Mouse (Mus musculus) left cerebral cortex, adult 6 months (tissue): ENCODE data around the gene Cybc1. TPM values are rescaled to one million over a fixed set of nuclear protein-coding genes. Genes with fewer than 3 reads are reported as not detected.

ENCODE experiments used
- long read RNA-seq, 2 experiments: library from polyadenylated mRNA; unstranded; transcript quantifications; one replicate each; pipeline ENCODE4 v2.0.0; 2019 to 2020
- polyA plus RNA-seq: library from polyadenylated mRNA; unstranded; fragments of <200 nt; fragmentation: Nextera tagmentation; gene quantifications from 2 replicates; pipeline ENCODE4 v1.2.3, GENCODE M21; 2021

The Cybc1 gene
- 12.1 and 16.7 TPM in 2 replicates for polyA plus RNA-seq
- long read RNA-seq, experiment 1, transcript Cybc1-201 (7 exons, 2,417 nt), result major isoform, 92 of 173 reads
- long read RNA-seq, experiment 1, transcript Cybc1-202 (7 exons, 2,239 nt), result minor isoform, 6 of 173 reads
- long read RNA-seq, experiment 1, transcript Cybc1-204 (7 exons, 837 nt), result minor isoform, 14 of 173 reads
- long read RNA-seq, experiment 1, partial matches to known transcripts, result 15 of 173 reads
- long read RNA-seq, experiment 1, other reads (novel, unspliced or antisense), result 43 of 173 reads
- long read RNA-seq, experiment 2, transcript Cybc1-201 (7 exons, 2,417 nt), result major isoform, 8 of 27 reads
- long read RNA-seq, experiment 2, partial matches to known transcripts, result 0 of 27 reads
- long read RNA-seq, experiment 2, other reads (novel, unspliced or antisense), result 14 of 27 reads

GRCm38 (mm10) chr11:121229018-121229439 is at the start of gene Cybc1:
Gene Cybc1, minus strand, starts transcription at chr11:121229322.

DNA sequence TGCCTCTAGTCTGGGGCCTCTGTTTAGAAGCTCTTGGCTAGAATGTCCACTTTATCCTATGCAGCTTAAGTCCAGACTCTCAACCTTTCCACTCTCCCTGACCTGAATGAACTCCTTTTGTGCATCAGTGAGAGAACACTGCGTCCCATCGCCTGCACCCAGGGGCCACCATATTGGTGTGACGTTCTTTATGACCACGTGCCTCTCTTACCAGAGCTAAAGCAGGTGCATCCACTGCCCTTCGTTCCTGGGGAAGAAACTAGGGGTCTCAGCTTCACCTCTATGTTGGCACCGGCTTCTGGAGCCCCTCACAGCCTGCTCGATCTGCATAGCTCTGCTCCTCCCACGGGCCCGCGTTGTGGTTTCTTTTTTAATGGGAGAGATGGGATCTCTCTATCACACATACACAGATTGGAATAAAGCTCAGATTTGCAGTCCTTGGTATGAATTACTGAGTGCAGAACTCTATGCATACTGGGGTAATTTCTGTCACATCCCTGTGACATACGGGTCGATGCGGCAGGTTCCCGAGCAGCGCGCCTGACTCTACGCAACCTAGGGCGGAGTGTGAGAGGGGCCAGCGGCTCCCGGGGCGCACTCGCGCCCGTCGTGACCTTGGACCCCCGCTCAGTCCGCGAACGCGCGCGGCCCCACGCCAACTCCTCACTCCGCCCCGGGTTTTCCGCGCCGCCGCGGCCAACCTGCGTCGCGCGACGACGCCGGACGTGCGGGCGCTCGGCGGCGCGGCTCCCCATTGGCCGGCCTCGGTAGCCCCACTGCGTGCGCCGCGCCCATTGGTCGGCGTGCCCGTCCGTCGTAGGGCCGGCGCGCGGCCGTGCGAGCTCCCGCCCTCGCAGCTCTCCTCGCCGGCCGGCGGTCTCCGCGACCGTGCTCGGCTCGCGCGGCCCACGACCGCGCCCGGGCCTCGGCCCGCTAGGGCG is 30.3 kb upstream of the Cybc1 start, which contains the start of gene Foxk2:
Gene Foxk2 (plus strand): TSS at position 831 of the 941 bp plus-strand sequence.

GRCm38 (mm10) chr11:121236564-121237344 is 7.6 kb upstream of the Cybc1 start, which contains the start of gene Narf:
Gene Narf, plus strand, starts transcription at chr11:121237253.

DNA sequence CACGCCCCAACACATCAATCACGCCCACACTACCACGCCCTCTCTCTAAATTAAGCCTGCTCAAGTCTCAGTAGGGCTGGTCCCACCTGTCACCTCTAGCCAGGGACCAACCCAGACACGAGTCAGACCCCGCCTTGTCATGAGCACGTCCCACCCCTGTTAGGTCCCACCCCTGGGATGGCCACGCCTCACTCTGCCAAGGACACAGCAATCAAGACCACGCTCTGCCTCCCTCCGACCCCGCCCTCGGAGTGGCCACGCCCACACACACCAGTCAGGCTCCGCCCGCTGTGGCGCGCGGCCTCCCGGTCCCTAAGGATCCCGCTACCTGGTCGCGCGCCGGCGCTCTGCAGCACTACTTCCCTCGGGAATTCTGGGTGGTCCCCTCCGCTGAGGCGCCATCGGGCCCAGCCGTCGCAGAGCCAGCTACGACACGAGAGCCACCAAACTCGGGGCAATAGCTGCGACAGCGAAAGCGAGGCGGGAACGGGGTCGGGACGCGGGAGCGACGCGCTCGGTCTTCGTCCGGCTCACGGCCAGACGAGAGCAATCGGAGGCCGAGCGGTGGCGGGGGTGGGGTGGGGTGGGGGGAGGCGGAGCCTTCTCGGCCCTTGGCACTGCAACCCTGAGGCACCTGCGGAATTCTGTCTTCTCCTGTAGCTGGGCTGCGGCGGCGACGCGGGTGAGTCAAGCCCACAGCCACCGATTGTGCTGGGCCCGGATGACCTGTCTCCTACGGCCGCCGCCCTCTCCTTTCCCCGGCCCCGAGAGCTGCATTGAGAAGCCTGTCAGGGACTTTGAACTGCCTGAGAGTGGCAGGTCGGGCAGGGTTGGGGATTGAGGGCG is 24.7 kb downstream of the Cybc1 start, which contains the start of the genes Hexdc and Ogfod3:
Gene Hexdc (plus strand): TSS at position 273 of the 846 bp plus-strand sequence.
Gene Ogfod3 (minus strand): TSS at position 551 of the 846 bp plus-strand sequence.

Other genes with a start within 250 kb of the Cybc1 start
- 31.1 and 34.1 TPM in 2 replicates for gene Csnk1d, start 238.0 kb downstream of the Cybc1 start, polyA plus RNA-seq
- gene Cd7, start 189.9 kb downstream of the Cybc1 start, polyA plus RNA-seq, result 1.8 and 3.6 TPM in 2 replicates
- not detected in 2 replicates for gene Sectm1b, start 165.8 kb downstream of the Cybc1 start, polyA plus RNA-seq
- not detected in 2 replicates for gene Sectm1a, start 148.1 kb downstream of the Cybc1 start, polyA plus RNA-seq
- gene Tex19.2, start 110.6 kb downstream of the Cybc1 start, polyA plus RNA-seq, result not detected in 2 replicates
- gene Tex19.1, start 83.2 kb downstream of the Cybc1 start, polyA plus RNA-seq, result not detected in 2 replicates
- 0.20 and 0.34 TPM in 2 replicates for gene Uts2r, start 69.1 kb downstream of the Cybc1 start, polyA plus RNA-seq
- gene Hexdc, start 24.9 kb downstream of the Cybc1 start, polyA plus RNA-seq, result 7.3 and 8.3 TPM in 2 replicates
- gene Ogfod3, start 24.6 kb downstream of the Cybc1 start, polyA plus RNA-seq, result 20.1 and 20.6 TPM in 2 replicates
- gene Narf, start 7.9 kb upstream of the Cybc1 start, polyA plus RNA-seq, result 14.5 and 22.4 TPM in 2 replicates
- 5.5 and 10.0 TPM in 2 replicates for gene Foxk2, start 30.7 kb upstream of the Cybc1 start, polyA plus RNA-seq
- gene Wdr45b, start 125.1 kb upstream of the Cybc1 start, polyA plus RNA-seq, result 63.9 and 88.2 TPM in 2 replicates
- 57.1 and 63.1 TPM in 2 replicates for gene Rab40b, start 158.9 kb upstream of the Cybc1 start, polyA plus RNA-seq
- gene Fn3krp, start 192.1 kb upstream of the Cybc1 start, polyA plus RNA-seq, result 38.8 and 43.0 TPM in 2 replicates
- gene Fn3k, start 205.6 kb upstream of the Cybc1 start, polyA plus RNA-seq, result 68.2 and 68.5 TPM in 2 replicates
- 10.4 and 12.6 TPM in 2 replicates for gene Tbcd, start 222.6 kb upstream of the Cybc1 start, polyA plus RNA-seq